Mouse (Mus musculus) kidney, adult 2 months (tissue): ENCODE data around the gene Gm21985. TPM values are rescaled to one million over a fixed set of nuclear protein-coding genes. Genes with fewer than 3 reads are reported as not detected.
"Not testable (repeated sequence)": the region's sequence is repeated elsewhere in the genome, so short reads cannot be mapped to it uniquely, and the experiment has no call there.

ENCODE experiments used
- DNase-seq: peaks from one replicate; pipeline ENCODE4 v3.0.0; 2021
- H3K27ac ChIP-seq: fragments of 200-500 bp; 2 replicates; pipeline ENCODE4 v1.5.1; 2012; ENCODE audit warnings: low read depth, low read length, control low read depth, inconsistent platforms; ENCODE audit not compliant: insufficient read depth
- H3K27me3 ChIP-seq: fragments of 200-500 bp; replicated peaks from 2 replicates; pipeline ENCODE4 v1.6.1; 2012; ENCODE audit warnings: mild to moderate bottlenecking, moderate library complexity, low read length, inconsistent platforms; ENCODE audit not compliant: control insufficient read depth, insufficient read depth
- H3K36me3 ChIP-seq: fragments of 200-500 bp; 2 replicates; pipeline ENCODE4 v1.6.1; 2012; ENCODE audit warnings: mild to moderate bottlenecking, moderate library complexity, low read length, inconsistent platforms; ENCODE audit not compliant: control insufficient read depth, insufficient read depth
- H3K4me1 ChIP-seq: fragments of 200-500 bp; 2 replicates; pipeline ENCODE4 v1.6.1; 2011; ENCODE audit warnings: low read length; ENCODE audit not compliant: control insufficient read depth, insufficient read depth
- H3K4me3 ChIP-seq: fragments of 200-500 bp; 2 replicates; pipeline ENCODE4 v1.5.1; 2011; ENCODE audit warnings: mild to moderate bottlenecking, low read depth, low read length, control low read depth; ENCODE audit not compliant: insufficient read depth
- CTCF ChIP-seq: fragments of 200-500 bp; conservative IDR thresholded peaks from 2 replicates; pipeline ENCODE4 v1.5.1; 2011; ENCODE audit warnings: low read depth, mild to moderate bottlenecking, control low read depth, low read length, moderate library complexity, mixed read lengths; ENCODE audit not compliant: insufficient read depth, insufficient read length
- POLR2A ChIP-seq: fragments of 200-500 bp; IDR thresholded peaks from one replicate; pipeline ENCODE4 v1.6.1; 2011; ENCODE audit warnings: low read depth, low read length, control low read depth
- WGBS: fragments of 180-500 bp; shearing (Covaris S2); methylation state at CpG from one replicate; pipeline ENCODE4 v1.1.7; 2018; 5-methylcytosine and 5-hydroxymethylcytosine counted together
- polyA plus RNA-seq: library from polyadenylated mRNA; depleted of rRNA; stranded (reverse); fragments of >200 nt; gene quantifications from 2 replicates; pipeline ENCODE4 v1.2.3, GENCODE M21; 2012

Gm21985 gene
- polyA plus RNA-seq, 1 experiment: not detected

- Histone ChIP-seq H3K27ac (no peak overlapping the region), H3K4me3 (no peak overlapping the region), H3K4me1 (peaks cover 3% of the 10 kb centered on the region; the same call in 1 of the 2 replicates), H3K36me3 (no peaks in the 10 kb centered on the region), H3K27me3 (no peaks in the 10 kb centered on the region)
- TF ChIP-seq CTCF (no peak), POLR2A (no peak)
- 18% methylated on average over 1 of the region's 1 CpGs for WGBS
- peak; percentile 6 for DNase-seq
These were observed 130.5 kb downstream of the Gm21985 start for GRCm38 (mm10) chr2:112396649-112397048.

- TF ChIP-seq CTCF: no peak
- no peak for TF ChIP-seq POLR2A
- peaks cover 5% of the 10 kb centered on the region for H3K36me3 ChIP-seq
- no peak overlapping the region for H3K4me3 ChIP-seq
- DNase-seq: no peak
- H3K27me3 ChIP-seq: no peaks in the 10 kb centered on the region
- WGBS: 86% methylated on average over 3 of the region's 3 CpGs
- no peak overlapping the region for H3K27ac ChIP-seq
- H3K4me1 ChIP-seq: no peaks in the 10 kb centered on the region
These were observed 140.9 kb downstream of the Gm21985 start for GRCm38 (mm10) chr2:112407030-112407429.

GRCm38 (mm10) chr2:112425308-112425707, 159.2 kb downstream of the Gm21985 start:
- Histone ChIP-seq H3K4me1 (no peaks in the 10 kb centered on the region), H3K4me3 (no peak overlapping the region), H3K36me3 (no peaks in the 10 kb centered on the region), H3K27ac (no peak overlapping the region), H3K27me3 (no peaks in the 10 kb centered on the region)
- TF ChIP-seq POLR2A (no peak), CTCF (no peak)
- WGBS: 82% methylated on average over 3 of the region's 3 CpGs
- no peak for DNase-seq

DNA sequence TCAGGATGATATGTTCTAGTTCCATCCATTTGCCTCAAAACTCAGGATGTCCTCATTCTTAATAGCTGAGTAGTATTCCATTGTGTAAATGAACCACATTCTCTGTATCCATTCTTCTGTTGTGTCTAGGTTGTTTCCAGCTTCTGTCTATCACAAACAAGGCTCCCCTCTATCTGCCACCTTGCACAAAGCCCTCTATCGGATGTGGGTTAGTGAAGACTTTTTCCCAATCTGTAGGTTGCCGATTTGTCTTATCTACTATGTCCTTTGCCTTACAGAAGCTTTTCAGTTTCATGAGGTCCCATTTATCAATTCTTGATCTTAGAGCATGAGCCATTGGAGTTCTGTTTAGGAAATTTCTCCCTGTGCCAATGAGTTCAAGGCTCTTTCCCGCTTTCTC, 162.4 kb downstream of the Gm21985 start:
- DNase-seq, H3K27ac ChIP-seq, H3K36me3 ChIP-seq, H3K4me3 ChIP-seq, H3K4me1 ChIP-seq, H3K27me3 ChIP-seq: not testable (repeated sequence)
- 97% methylated on average over 3 of the region's 3 CpGs for WGBS

- Histone ChIP-seq H3K27ac (no peak overlapping the region), H3K27me3 (no peaks in the 10 kb centered on the region), H3K4me1 (no peaks in the 10 kb centered on the region), H3K4me3 (no peak overlapping the region), H3K36me3 (no peaks in the 10 kb centered on the region)
- 86% methylated on average over 4 of the region's 4 CpGs for WGBS
- no peak for DNase-seq
- TF ChIP-seq POLR2A (no peak), CTCF (no peak)
These were observed 163.6 kb downstream of the Gm21985 start for GRCm38 (mm10) chr2:112429665-112430064.

- H3K4me1 ChIP-seq: no peaks in the 10 kb centered on the region
- 25% methylated on average over 5 of the region's 5 CpGs for WGBS
- H3K27ac ChIP-seq: no peak overlapping the region
- no peaks in the 10 kb centered on the region for H3K27me3 ChIP-seq
- no peak overlapping the region for H3K4me3 ChIP-seq
- peak; percentile 3 for DNase-seq
- TF ChIP-seq CTCF (no peak), POLR2A (no peak)
- no peaks in the 10 kb centered on the region for H3K36me3 ChIP-seq
These were observed 164.3 kb downstream of the Gm21985 start for GRCm38 (mm10) chr2:112430403-112430802.

DNA sequence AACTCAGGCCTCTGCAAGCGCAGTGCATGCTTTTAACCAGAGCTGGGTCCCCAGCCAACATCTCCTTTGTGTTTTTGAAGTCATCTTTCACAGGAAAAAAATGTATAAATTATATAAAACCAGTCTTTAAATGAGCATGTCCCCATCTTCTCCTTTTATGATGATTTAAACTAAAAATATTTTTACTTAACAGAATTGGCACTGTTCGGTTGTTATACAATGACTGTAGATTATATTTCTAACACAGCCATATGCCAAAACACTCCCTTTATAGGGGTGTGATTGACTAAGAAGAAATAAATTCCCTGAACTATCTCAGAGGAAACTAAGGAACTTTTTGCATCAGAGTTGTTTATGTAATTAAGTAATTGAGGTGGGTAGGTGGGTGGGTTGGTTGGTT, 166.4 kb downstream of the Gm21985 start:
- WGBS: 90% methylated on average over 2 of the region's 2 CpGs
- Histone ChIP-seq H3K4me1 (no peaks in the 10 kb centered on the region), H3K36me3 (no peaks in the 10 kb centered on the region), H3K27me3 (no peaks in the 10 kb centered on the region), H3K4me3 (no peak overlapping the region), H3K27ac (no peak overlapping the region)
- TF ChIP-seq CTCF: no peak
- no peak for TF ChIP-seq POLR2A
- DNase-seq: no peak

DNA sequence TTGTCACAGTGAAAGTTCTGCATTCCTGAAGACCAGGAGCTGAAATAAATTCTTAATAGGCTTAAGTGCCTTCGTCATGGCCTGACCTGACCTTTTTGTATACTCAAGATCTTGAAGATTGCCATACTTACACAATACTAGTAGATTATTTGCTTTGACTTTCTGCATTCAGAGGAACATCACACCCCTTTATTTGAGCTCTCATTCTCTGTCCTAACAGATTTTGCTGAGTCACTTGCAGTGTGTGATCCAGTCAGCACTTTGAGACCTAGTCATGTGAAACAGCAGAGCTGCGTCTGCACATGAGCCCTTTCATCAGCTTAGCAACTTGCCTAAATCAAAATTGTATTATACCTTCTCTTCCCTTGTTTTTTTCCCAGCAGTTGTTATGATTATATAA, 167.2 kb downstream of the Gm21985 start:
- H3K27ac ChIP-seq: no peak overlapping the region
- peak; percentile 62 for DNase-seq
- no peaks in the 10 kb centered on the region for H3K27me3 ChIP-seq
- H3K36me3 ChIP-seq: no peaks in the 10 kb centered on the region
- no peaks in the 10 kb centered on the region for H3K4me1 ChIP-seq
- no peak for TF ChIP-seq POLR2A
- TF ChIP-seq CTCF: no peak
- no peak overlapping the region for H3K4me3 ChIP-seq
- 30% methylated on average over 2 of the region's 2 CpGs for whole genome bisulfite sequencing
